13 mouse cellular contexts compared by ENCODE assay signal in the genomic region with DNA sequence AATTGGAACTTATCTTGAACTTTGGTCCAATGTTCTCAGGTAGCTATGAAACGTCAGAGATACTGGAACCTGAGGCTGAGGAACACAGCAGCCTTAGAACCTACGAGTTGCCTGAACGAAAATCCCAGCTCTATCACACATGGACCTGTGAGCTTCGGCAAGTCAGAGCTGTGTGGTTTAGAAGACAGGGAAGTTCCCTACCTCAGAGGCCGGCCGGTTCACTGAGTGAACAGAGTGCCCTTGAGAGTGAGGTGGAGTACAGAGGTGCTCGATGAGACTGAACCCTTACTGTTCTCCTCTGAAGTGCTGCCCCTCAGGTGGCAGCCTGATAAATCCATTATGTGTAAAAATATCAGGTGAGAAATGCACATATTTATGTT. TPM values are rescaled to one million over a fixed set of nuclear protein-coding genes. Genes with fewer than 3 reads are reported as not detected.
DNase-seq lines count a peak whose midpoint lies in the region; ATAC-seq and TF ChIP-seq lines count a peak whose summit lies in the region.
"Had no signal": no experiment of that assay in that cellular context is flagged by ENCODE, and none has a peak within 500 bp of the region (broad histone marks: within the 10 kb centered on the region; RNA-seq: fewer than 3 reads in every experiment).

No protein-coding gene starts in this region.

- no peaks in the 10 kb centered on the region for H3K27me3 ChIP-seq in heart, embryonic 13.5 days (replicated peaks)
- no peaks in the 10 kb centered on the region for H3K27me3 ChIP-seq in heart, embryonic 10.5 days (ENCODE audit: insufficient read depth, poor library complexity, severe bottlenecking)
- H3K27me3 ChIP-seq in spleen, adult 2 months (ENCODE audit: control insufficient read depth, insufficient read depth, low read length), result no peaks in the 10 kb centered on the region
- H3K27me3 ChIP-seq in liver, embryonic 12.5 days (replicated peaks), result no peaks in the 10 kb centered on the region
- no peaks in the 10 kb centered on the region for H3K27me3 ChIP-seq in stomach, embryonic 16.5 days (ENCODE audit: control insufficient read depth, insufficient read depth, low read length)
- no peaks in the 10 kb centered on the region for H3K27me3 ChIP-seq in limb, embryonic 10.5 days (ENCODE audit: low read depth, poor library complexity, severe bottlenecking)
- H3K27me3 ChIP-seq: megakaryocyte, embryonic 14.5 days had no signal

- peak overlapping the region; percentile 58 for H3K27ac ChIP-seq in heart, embryonic 13.5 days (replicated peaks)
- H3K27ac ChIP-seq in heart, embryonic 10.5 days, result no peak overlapping the region
- H3K27ac ChIP-seq in spleen, adult 2 months (ENCODE audit: insufficient read depth, low read length), result peak overlapping the region; percentile 52; the same call in 1 of the 2 replicates
- H3K27ac ChIP-seq in liver, embryonic 12.5 days, result peak overlapping the region; percentile 93
- peak overlapping the region; percentile 8 for H3K27ac ChIP-seq in stomach, embryonic 16.5 days (ENCODE audit: low read length)
- no peak overlapping the region for H3K27ac ChIP-seq in limb, embryonic 10.5 days

- H3K4me1 ChIP-seq in heart, embryonic 13.5 days, result peaks cover 54% of the 10 kb centered on the region
- peaks cover 31% of the 10 kb centered on the region for H3K4me1 ChIP-seq in heart, embryonic 10.5 days
- H3K4me1 ChIP-seq in spleen, adult 2 months (ENCODE audit: control insufficient read depth, insufficient read depth, insufficient read length), result no peaks in the 10 kb centered on the region; the same call in none of the 2 replicates
- H3K4me1 ChIP-seq in liver, embryonic 12.5 days, result peaks cover 70% of the 10 kb centered on the region
- peaks cover 39% of the 10 kb centered on the region for H3K4me1 ChIP-seq in stomach, embryonic 16.5 days (ENCODE audit: control insufficient read depth, insufficient read depth, low read length)
- H3K4me1 ChIP-seq in limb, embryonic 10.5 days, result peaks cover 24% of the 10 kb centered on the region

- no peak for TF ChIP-seq POLR2A in spleen, adult 2 months (IDR thresholded peaks at IDR 0.05; ENCODE audit: low read depth, low read length)

- H3K9ac ChIP-seq in heart, embryonic 13.5 days, result no peak overlapping the region
- peak overlapping the region; percentile 36 for H3K9ac ChIP-seq in liver, embryonic 12.5 days
- H3K9ac ChIP-seq in stomach, embryonic 16.5 days (ENCODE audit: low read length), result no peak overlapping the region

- no peak overlapping the region for H3K4me2 ChIP-seq in heart, embryonic 13.5 days
- H3K4me2 ChIP-seq in liver, embryonic 12.5 days, result peak overlapping the region; percentile 57
- H3K4me2 ChIP-seq in stomach, embryonic 16.5 days (ENCODE audit: low read depth, low read length), result no peak overlapping the region

- WGBS in heart, embryonic 13.5 days, result 60% methylated on average over 7 of the region's 7 CpGs
- WGBS in heart, embryonic 10.5 days, result 83% methylated on average over 7 of the region's 7 CpGs
- WGBS in spleen, adult 2 months, result 25% methylated on average over 7 of the region's 7 CpGs
- 46% methylated on average over 7 of the region's 7 CpGs for WGBS in liver, embryonic 12.5 days (ENCODE audit: insufficient replicate concordance)
- WGBS in stomach, embryonic 16.5 days, result 71% methylated on average over 7 of the region's 7 CpGs
- WGBS in limb, embryonic 10.5 days, result 92% methylated on average over 7 of the region's 7 CpGs

- no peak for TF ChIP-seq CTCF in spleen, adult 2 months (IDR thresholded peaks at IDR 0.05; ENCODE audit: extremely low read depth, insufficient read depth, insufficient read length, insufficient replicate concordance)

- DNase-seq in heart, embryonic 10.5 days (ENCODE audit: low spot score), result no peak
- no peak for DNase-seq in spleen, adult 2 months (ENCODE audit: low read depth in 1 of 2, low spot score in 2 of 2)
- no peak for DNase-seq in spleen, postnatal 36 days (ENCODE audit: low spot score in 2 of 2)
- no peak for DNase-seq in frontal cortex, postnatal 25 days (ENCODE audit: low spot score in 2 of 2)
- no peak for DNase-seq in limb, embryonic 10.5 days (ENCODE audit: low spot score)
- DNase-seq: B cell, adult 2 months; cerebellum, postnatal 14 days; kidney, adult 8-10 months; layer of hippocampus, adult 9-11 months had no signal

- no peaks in the 10 kb centered on the region for H3K9me3 ChIP-seq in heart, embryonic 13.5 days
- no peaks in the 10 kb centered on the region for H3K9me3 ChIP-seq in heart, embryonic 10.5 days
- H3K9me3 ChIP-seq in liver, embryonic 12.5 days (replicated peaks), result no peaks in the 10 kb centered on the region
- no peaks in the 10 kb centered on the region for H3K9me3 ChIP-seq in stomach, embryonic 16.5 days (replicated peaks; ENCODE audit: control insufficient read depth, low read length)
- no peaks in the 10 kb centered on the region for H3K9me3 ChIP-seq in limb, embryonic 10.5 days (replicated peaks)
- H3K9me3 ChIP-seq: megakaryocyte, embryonic 14.5 days had no signal

- H3K36me3 ChIP-seq in heart, embryonic 13.5 days, result peaks cover 56% of the 10 kb centered on the region
- peaks cover 56% of the 10 kb centered on the region for H3K36me3 ChIP-seq in heart, embryonic 10.5 days
- H3K36me3 ChIP-seq in spleen, adult 2 months (ENCODE audit: control insufficient read depth, insufficient read depth, low read length), result peaks cover 13% of the 10 kb centered on the region
- H3K36me3 ChIP-seq in liver, embryonic 12.5 days, result peaks cover 72% of the 10 kb centered on the region
- peaks cover 34% of the 10 kb centered on the region for H3K36me3 ChIP-seq in stomach, embryonic 16.5 days (ENCODE audit: control insufficient read depth, insufficient read depth, low read length)
- peaks cover 68% of the 10 kb centered on the region for H3K36me3 ChIP-seq in limb, embryonic 10.5 days

- no peak for ATAC-seq in heart, embryonic 13.5 days (ENCODE audit: extremely low read depth, insufficient number of reproducible peaks, low FRiP score, low TSS enrichment)
- no peak for ATAC-seq in liver, embryonic 12.5 days
- ATAC-seq in stomach, embryonic 16.5 days (ENCODE audit: insufficient read depth, low FRiP score), result peak; percentile 8; the same call in 1 of the 2 replicates

- no peak overlapping the region for H3K4me3 ChIP-seq in heart, embryonic 13.5 days
- H3K4me3 ChIP-seq in heart, embryonic 10.5 days, result no peak overlapping the region
- H3K4me3 ChIP-seq in spleen, adult 2 months (ENCODE audit: extremely low read depth, insufficient read depth, insufficient read length), result no peak overlapping the region
- H3K4me3 ChIP-seq in liver, embryonic 12.5 days, result peak overlapping the region; percentile 31
- H3K4me3 ChIP-seq in stomach, embryonic 16.5 days (replicated peaks; ENCODE audit: low read length), result no peak overlapping the region
- H3K4me3 ChIP-seq in limb, embryonic 10.5 days, result no peak overlapping the region

RNA-seq across cellular contexts. Expression of a gene that starts 5.1 kb away (rescaled TPM):
- polyA plus RNA-seq in heart, embryonic 13.5 days (2015; fragmentation: Nextera tagmentation; extraction: Ambion mirVana), result 59.0 and 64.6 TPM in 2 replicates
- polyA plus RNA-seq in heart, embryonic 10.5 days (2016; fragmentation: Nextera tagmentation; extraction: Ambion mirVana), result 66.2 and 77.3 TPM in 2 replicates
- polyA plus RNA-seq in spleen, adult 2 months (2012; rRNA removed), result 85.6 and 116 TPM in 2 replicates
- 81.0 and 81.3 TPM in 2 replicates for polyA plus RNA-seq in liver, embryonic 12.5 days (2016; fragmentation: Nextera tagmentation; extraction: Ambion mirVana)
- 62.0 and 65.5 TPM in 2 replicates for polyA plus RNA-seq in stomach, embryonic 16.5 days (2015; fragmentation: Nextera tagmentation; extraction: Ambion mirVana)
- 75.6 and 85.1 TPM in 2 replicates for polyA plus RNA-seq in limb, embryonic 10.5 days (2016; fragmentation: Nextera tagmentation; extraction: Ambion mirVana)

Comparison
In these comparisons a context has a peak if more than half of its experiments do, and no peak if none do; other contexts are left out.
1. H3K27ac ChIP-seq: peak in heart, embryonic 13.5 days (single experiment), spleen, adult 2 months (single experiment), liver, embryonic 12.5 days (single experiment) and stomach, embryonic 16.5 days (single experiment); none in heart, embryonic 10.5 days (single experiment) and limb, embryonic 10.5 days (single experiment).